Mouse (Mus musculus) kidney, adult 2 months (tissue): ENCODE data around the gene Gfod2.

Source experiments
- CTCF ChIP-seq: fragments of 200-500 bp; conservative IDR thresholded peaks from 2 replicates; pipeline ENCODE4 v1.5.1; 2011; ENCODE audit warnings: low read depth, mild to moderate bottlenecking, control low read depth, low read length, moderate library complexity, mixed read lengths; ENCODE audit not compliant: insufficient read depth, insufficient read length
- POLR2A ChIP-seq: fragments of 200-500 bp; IDR thresholded peaks from one replicate; pipeline ENCODE4 v1.6.1; 2011; ENCODE audit warnings: low read depth, low read length, control low read depth

- TF ChIP-seq CTCF (no peak), POLR2A (no peak)
These were observed 59.7 kb downstream of the Gfod2 start for GRCm38 (mm10) chr8:105698734-105699133.
